Mouse (Mus musculus) kidney, embryonic 16.5 days (tissue): ENCODE results near the gene Tmem178. TPM values are rescaled to one million over a fixed set of nuclear protein-coding genes. Genes with fewer than 3 reads are reported as not detected.

Source experiments
- ATAC-seq: fragments of 200-750 bp; cut with Nextera tagmentation; 2 replicates; pipeline ENCODE4 v1.8.0; 2017; ENCODE audit warnings: moderate TSS enrichment; ENCODE audit not compliant: low FRiP score, low TSS enrichment
- H3K27ac ChIP-seq: fragments of 300-500 bp; sonication (generic); 2 replicates; pipeline ENCODE4 v1.5.1; 2014; ENCODE audit warnings: low read length
- H3K27me3 ChIP-seq: fragments of 300-500 bp; sonication (generic); 2 replicates; pipeline ENCODE4 v1.6.1; 2014; ENCODE audit warnings: low read length, control low read depth, mixed read lengths; ENCODE audit not compliant: insufficient read depth
- H3K36me3 ChIP-seq: fragments of 300-500 bp; sonication (generic); 2 replicates; pipeline ENCODE4 v1.6.1; 2014; ENCODE audit warnings: low read length, control low read depth, mixed read lengths; ENCODE audit not compliant: insufficient read depth
- H3K4me1 ChIP-seq: fragments of 300-500 bp; sonication (generic); 2 replicates; pipeline ENCODE4 v1.6.1; 2014; ENCODE audit warnings: low read length, control low read depth, mixed read lengths; ENCODE audit not compliant: insufficient read depth
- H3K4me2 ChIP-seq: fragments of 300-500 bp; sonication (generic); replicated peaks from 2 replicates; pipeline ENCODE4 v1.6.1; 2014; ENCODE audit warnings: low read depth, low read length
- H3K4me3 ChIP-seq: fragments of 300-500 bp; sonication (generic); 2 replicates; pipeline ENCODE4 v1.5.1; 2014; ENCODE audit warnings: mild to moderate bottlenecking, low read length
- H3K9ac ChIP-seq: fragments of 300-500 bp; sonication (generic); replicated peaks from 2 replicates; pipeline ENCODE4 v1.6.1; 2014; ENCODE audit warnings: low read length
- H3K9me3 ChIP-seq: fragments of 300-500 bp; sonication (generic); 2 replicates; pipeline ENCODE4 v1.6.1; 2016; ENCODE audit warnings: low read length, control low read depth
- WGBS: fragments of 180-500 bp; shearing (Covaris S2); extraction: QIAGEN DNeasy Blood & Tissue Kit; methylation state at CpG from one replicate; pipeline ENCODE4 v1.1.7; 2014; 5-methylcytosine and 5-hydroxymethylcytosine counted together
- polyA plus RNA-seq: library from polyadenylated mRNA; unstranded; fragments of >200 nt; fragmentation: Nextera tagmentation; extraction: Ambion mirVana; gene quantifications from 2 replicates; pipeline ENCODE4 v1.2.1, GENCODE M21; 2015

Tmem178 gene
- polyA plus RNA-seq, 1 experiment from 2014 or later, result 16.8 TPM

DNA sequence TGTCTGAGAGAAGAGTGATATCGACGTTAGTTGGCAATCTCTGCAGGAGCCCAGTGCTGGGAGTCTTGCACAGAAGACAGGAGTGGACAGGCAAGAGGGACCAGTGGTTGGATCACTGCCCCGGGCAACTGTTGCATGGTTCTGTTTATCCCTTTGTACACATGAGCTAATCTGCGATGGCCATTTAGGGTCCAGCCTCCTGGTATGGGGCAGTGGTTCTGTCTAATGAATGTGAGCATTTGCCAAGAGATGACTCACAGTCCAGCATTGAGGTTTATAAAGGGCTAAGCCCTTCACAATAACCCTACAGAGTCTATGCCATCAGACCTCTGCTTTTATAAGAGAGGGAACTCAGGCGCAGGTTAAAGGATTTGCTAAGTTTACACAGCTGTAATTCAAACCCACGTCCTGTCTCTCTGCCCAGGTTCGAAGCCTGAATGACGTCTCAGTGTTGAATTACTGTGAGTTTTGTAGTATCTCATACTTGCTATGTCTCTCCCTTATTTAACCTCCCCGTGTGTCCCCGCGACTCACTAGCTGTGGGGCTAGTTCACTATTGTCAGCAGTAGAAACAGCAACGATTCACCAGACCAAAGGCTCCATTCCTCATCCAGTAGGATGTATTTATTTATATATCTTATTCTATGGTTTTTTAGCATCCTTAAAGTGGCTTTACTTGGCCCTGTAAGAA lies 37.4 kb downstream of the Tmem178 start:
- Histone ChIP-seq H3K27ac (no peak overlapping the region), H3K4me3 (no peak overlapping the region), H3K9me3 (no peaks in the 10 kb centered on the region), H3K4me2 (no peak overlapping the region), H3K4me1 (peaks cover 4% of the 10 kb centered on the region), H3K9ac (no peak overlapping the region), H3K36me3 (no peaks in the 10 kb centered on the region), H3K27me3 (no peaks in the 10 kb centered on the region)
- ATAC-seq, result no peak
- WGBS, result 58% methylated on average over 12 of the region's 12 CpGs

DNA sequence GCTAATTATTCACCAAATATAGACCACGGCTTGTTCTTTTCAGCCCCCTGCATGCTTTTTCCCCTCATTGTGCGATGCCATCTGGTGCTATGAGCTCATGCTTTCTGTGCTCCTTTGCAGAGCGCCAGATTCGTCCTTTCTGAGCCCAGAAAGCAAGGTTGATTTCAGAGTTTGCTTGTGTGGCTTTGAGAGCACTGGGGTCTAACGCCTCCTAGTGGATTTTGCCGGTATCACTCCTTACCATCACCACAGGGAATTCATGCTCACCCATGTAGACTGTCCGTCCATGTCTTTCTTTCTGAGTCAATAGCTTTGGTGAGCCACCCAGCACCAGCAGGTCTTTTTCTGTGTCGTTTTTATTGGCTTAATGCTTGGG lies 38.0 kb downstream of the Tmem178 start:
- H3K4me1 ChIP-seq, result peaks cover 4% of the 10 kb centered on the region
- no peak overlapping the region for H3K4me2 ChIP-seq
- H3K27me3 ChIP-seq, result no peaks in the 10 kb centered on the region
- peak; percentile 79; the same call in 1 of the 2 replicates for ATAC-seq
- H3K36me3 ChIP-seq, result no peaks in the 10 kb centered on the region
- no peak overlapping the region for H3K4me3 ChIP-seq
- no peak overlapping the region for H3K9ac ChIP-seq
- H3K27ac ChIP-seq, result no peak overlapping the region
- 12% methylated on average over 8 of the region's 8 CpGs for WGBS
- no peaks in the 10 kb centered on the region for H3K9me3 ChIP-seq

DNA sequence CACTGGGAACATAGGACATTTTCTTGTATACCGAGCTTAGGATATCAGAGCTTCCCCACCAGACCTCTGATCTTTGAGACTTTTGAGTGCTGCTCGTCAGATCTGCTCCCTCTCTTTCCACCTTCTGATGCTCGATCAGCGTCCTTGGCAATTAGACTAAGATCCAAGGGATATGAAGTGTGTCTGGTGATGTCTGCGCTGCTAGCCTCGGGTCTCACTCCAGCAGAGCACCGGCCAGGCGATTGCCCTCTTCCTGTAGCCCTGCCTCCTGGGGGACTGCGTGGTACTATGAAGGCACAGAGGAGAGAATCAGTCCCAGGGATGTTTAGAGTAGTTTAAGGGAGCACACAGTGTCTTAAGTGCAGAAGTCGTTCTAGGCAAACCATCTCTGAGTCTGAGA lies 38.5 kb downstream of the Tmem178 start:
- Histone ChIP-seq H3K9me3 (no peaks in the 10 kb centered on the region), H3K4me1 (peaks cover 4% of the 10 kb centered on the region), H3K4me3 (no peak overlapping the region), H3K9ac (no peak overlapping the region), H3K27ac (no peak overlapping the region), H3K36me3 (no peaks in the 10 kb centered on the region), H3K27me3 (no peaks in the 10 kb centered on the region), H3K4me2 (no peak overlapping the region)
- WGBS, result 80% methylated on average over 10 of the region's 10 CpGs
- no peak for ATAC-seq

DNA sequence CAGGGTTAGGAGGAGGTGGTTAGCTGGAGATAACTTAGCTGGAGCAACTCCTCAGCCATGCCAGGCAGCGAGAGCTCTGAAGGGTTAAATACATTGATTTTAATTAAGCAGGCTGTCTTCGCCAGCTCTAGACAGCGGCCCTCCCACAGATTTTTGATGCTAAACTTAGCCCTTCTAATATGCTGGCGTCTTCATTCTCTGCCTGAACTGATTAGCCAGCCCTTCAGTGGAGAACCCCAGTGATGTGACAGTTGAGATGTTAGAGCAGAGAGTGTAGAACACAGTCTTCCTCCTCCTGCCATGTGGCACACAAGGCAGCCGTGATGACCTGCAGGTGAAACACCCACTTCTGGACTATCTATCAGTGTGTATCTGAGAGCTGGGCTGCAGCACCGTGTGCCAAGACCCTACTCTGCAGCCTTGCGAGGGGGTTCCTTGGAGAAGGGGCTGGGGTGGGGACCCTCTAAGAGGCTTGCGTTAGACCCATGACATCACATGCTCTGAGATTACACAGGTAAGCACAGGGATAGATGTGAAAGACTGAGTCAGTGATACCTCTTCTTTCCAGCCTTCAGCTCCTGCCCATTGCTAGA lies 47.2 kb downstream of the Tmem178 start:
- Histone ChIP-seq H3K4me3 (no peak overlapping the region), H3K4me1 (no peaks in the 10 kb centered on the region), H3K4me2 (no peak overlapping the region), H3K36me3 (peaks cover 5% of the 10 kb centered on the region; the same call in 1 of the 2 replicates), H3K27ac (no peak overlapping the region), H3K9me3 (peaks cover 8% of the 10 kb centered on the region; the same call in 1 of the 2 replicates), H3K9ac (no peak overlapping the region), H3K27me3 (no peaks in the 10 kb centered on the region)
- ATAC-seq, result peak; percentile 46
- WGBS, result 60% methylated on average over 8 of the region's 8 CpGs

DNA sequence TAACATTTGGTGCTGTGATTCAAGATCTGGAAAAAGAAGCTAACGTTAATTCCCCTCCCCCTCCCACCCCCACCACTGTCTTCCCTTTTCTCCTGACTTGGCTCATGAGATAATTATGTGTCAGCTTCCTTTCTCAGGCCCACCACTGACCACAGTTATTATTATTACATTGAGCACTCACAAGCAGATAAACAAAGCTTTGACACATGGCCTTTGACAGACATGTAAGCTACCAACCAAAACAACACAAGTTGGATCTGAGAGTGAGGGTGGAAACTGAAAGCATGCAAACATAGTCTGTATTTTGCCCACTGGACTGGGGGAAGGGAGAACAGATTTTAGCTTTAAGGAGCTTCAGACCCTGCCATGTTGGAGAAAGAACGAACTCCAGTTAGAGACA lies 52.8 kb downstream of the Tmem178 start:
- H3K4me2 ChIP-seq, result no peak overlapping the region

DNA sequence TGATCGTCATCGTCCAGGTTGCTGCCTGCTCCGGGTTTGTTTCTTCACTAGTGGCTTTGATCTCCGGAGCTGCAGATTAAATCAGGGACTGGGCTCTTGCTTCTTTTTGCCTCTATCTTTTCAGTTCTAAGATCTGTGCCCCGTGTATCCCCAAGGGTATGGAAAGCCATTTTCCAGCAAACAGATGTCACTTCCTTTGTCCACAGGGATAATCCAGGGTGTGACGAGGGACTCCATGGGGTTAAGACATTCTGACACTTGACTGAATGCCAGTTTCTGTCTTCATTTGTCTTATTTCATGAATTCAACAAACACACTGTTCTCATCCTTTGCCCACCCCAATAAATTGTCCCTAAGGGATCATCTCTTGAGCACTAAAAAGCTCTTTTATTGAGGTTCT lies 54.5 kb downstream of the Tmem178 start:
- Histone ChIP-seq H3K27ac (no peak overlapping the region), H3K4me3 (no peak overlapping the region), H3K36me3 (peaks cover 7% of the 10 kb centered on the region; the same call in 1 of the 2 replicates), H3K27me3 (no peaks in the 10 kb centered on the region), H3K9me3 (peaks cover 9% of the 10 kb centered on the region; the same call in 1 of the 2 replicates), H3K9ac (no peak overlapping the region), H3K4me2 (no peak overlapping the region), H3K4me1 (no peaks in the 10 kb centered on the region)
- 59% methylated on average over 6 of the region's 6 CpGs for WGBS
- ATAC-seq, result no peak

More for the DNA sequence above, 52.8 kb downstream of the Tmem178 start:
- no peaks in the 10 kb centered on the region for H3K4me1 ChIP-seq
- H3K9ac ChIP-seq, result no peak overlapping the region
- H3K9me3 ChIP-seq, result peaks cover 9% of the 10 kb centered on the region; the same call in 1 of the 2 replicates
- H3K36me3 ChIP-seq, result peaks cover 7% of the 10 kb centered on the region; the same call in 1 of the 2 replicates
- ATAC-seq, result no peak
- no peaks in the 10 kb centered on the region for H3K27me3 ChIP-seq
- no peak overlapping the region for H3K4me3 ChIP-seq
- no peak overlapping the region for H3K27ac ChIP-seq
- WGBS, result 69% methylated on average over 2 of the region's 2 CpGs

DNA sequence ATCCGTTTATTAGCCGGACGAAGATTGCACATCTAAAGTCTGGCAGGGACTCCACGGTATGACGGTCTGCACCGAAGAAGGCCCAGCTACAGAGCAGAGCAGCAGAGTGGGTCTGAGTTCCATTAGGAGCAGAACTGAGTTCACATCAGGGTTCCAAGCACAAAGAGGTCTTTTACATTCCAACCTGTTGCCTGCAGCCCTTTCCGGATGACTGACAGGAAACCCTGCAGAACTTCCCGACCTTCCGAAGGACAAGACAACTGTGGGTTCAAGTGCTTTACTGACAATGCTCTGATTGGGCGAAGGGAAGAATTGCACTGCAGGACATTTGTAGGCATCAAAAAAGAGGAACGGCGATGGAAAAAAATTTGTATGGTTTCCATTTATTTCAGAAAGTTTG lies 56.6 kb downstream of the Tmem178 start:
- H3K9me3 ChIP-seq, result peaks cover 5% of the 10 kb centered on the region; the same call in 1 of the 2 replicates
- H3K4me3 ChIP-seq, result no peak overlapping the region
- no peak overlapping the region for H3K9ac ChIP-seq
- no peak overlapping the region for H3K27ac ChIP-seq
- ATAC-seq, result no peak
- H3K36me3 ChIP-seq, result peaks cover 7% of the 10 kb centered on the region; the same call in 1 of the 2 replicates
- 80% methylated on average over 12 of the region's 12 CpGs for WGBS
- no peaks in the 10 kb centered on the region for H3K27me3 ChIP-seq
- no peak overlapping the region for H3K4me2 ChIP-seq
- peaks cover 8% of the 10 kb centered on the region; the same call in 1 of the 2 replicates for H3K4me1 ChIP-seq

DNA sequence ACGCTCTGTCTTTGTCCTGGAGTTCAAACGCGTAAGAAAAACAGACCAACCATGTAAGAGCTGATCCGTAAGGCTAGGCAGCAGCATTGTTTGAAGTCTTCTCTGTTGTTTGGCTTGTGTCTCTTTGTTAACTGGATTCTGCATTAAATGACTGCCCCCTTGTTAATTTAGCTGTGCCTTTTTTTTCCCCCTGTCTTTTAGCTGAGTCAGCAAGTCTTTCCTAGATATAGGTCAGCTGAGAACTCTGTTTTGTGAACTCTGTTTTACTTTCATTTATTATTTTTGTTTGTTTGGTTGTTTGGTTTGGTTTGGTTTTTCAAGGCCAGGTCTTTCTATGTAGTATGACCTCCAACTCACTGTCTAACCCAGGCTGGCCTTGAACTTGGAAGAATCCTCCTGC lies 57.2 kb downstream of the Tmem178 start:
- Histone ChIP-seq H3K36me3 (0 out of 2 replicates have a peak, but pooled peaks cover 2% of the 10 kb centered on the region), H3K27me3 (no peaks in the 10 kb centered on the region), H3K27ac (no peak overlapping the region), H3K4me2 (no peak overlapping the region), H3K9ac (no peak overlapping the region), H3K4me3 (no peak overlapping the region), H3K9me3 (0 out of 2 replicates have a peak, but pooled peaks cover under 1% of the 10 kb centered on the region), H3K4me1 (peaks cover 8% of the 10 kb centered on the region; the same call in 1 of the 2 replicates)
- ATAC-seq, result no peak
- 91% methylated on average over 4 of the region's 4 CpGs for WGBS

DNA sequence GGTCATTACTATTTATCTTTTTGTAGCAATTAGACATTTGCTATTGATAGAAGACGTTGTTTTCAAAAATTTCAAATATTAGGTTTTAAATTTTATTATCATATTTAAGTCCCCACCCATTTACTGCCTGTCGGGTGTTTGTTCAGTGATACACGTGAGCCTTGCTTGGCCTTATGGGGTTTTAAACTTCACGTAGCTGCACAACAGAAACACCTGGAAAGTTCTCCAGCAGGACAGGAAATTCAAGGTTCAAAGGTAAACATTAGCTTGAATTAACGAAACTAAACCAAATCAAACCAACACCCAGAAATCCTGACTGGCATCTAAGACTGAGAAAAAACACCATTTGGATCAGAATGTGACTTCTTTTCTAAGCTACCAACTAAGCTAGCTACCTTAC lies 57.7 kb downstream of the Tmem178 start:
- H3K4me3 ChIP-seq, result no peak overlapping the region
- no peak overlapping the region for H3K27ac ChIP-seq
- H3K36me3 ChIP-seq, result no peaks in the 10 kb centered on the region
- H3K4me1 ChIP-seq, result peaks cover 8% of the 10 kb centered on the region; the same call in 1 of the 2 replicates
- WGBS, result 65% methylated on average over 5 of the region's 5 CpGs
- no peak overlapping the region for H3K4me2 ChIP-seq
- no peak overlapping the region for H3K9ac ChIP-seq
- H3K9me3 ChIP-seq, result no peaks in the 10 kb centered on the region
- ATAC-seq, result no peak
- no peaks in the 10 kb centered on the region for H3K27me3 ChIP-seq

DNA sequence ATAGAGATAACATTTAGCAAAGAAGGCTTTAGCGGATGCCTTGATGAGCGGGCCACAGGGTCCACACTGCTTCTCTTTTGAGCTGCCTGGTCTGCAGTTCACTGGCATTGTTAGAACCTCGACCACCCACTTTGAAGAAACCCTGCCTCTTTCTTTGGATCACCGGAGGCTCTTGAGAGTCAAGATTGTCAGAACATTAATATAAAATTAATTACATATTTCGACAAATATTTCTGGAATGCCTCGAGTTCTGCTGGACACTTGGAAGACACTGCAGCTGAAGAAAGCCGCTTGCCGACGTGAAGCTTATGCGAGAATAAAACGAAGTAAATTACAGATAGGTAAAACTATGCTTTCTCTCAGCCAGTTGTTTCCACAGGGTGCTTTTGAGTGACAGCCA lies 60.0 kb downstream of the Tmem178 start:
- Histone ChIP-seq H3K4me1 (peaks cover 8% of the 10 kb centered on the region; the same call in 1 of the 2 replicates), H3K36me3 (no peaks in the 10 kb centered on the region), H3K9ac (no peak overlapping the region), H3K4me2 (no peak overlapping the region), H3K27ac (no peak overlapping the region), H3K9me3 (no peaks in the 10 kb centered on the region), H3K4me3 (no peak overlapping the region), H3K27me3 (no peaks in the 10 kb centered on the region)
- ATAC-seq, result no peak
- 73% methylated on average over 11 of the region's 11 CpGs for WGBS
